Mouse (Mus musculus) layer of hippocampus, adult 18-20 months (tissue): ENCODE data around the gene Capn12. TPM values are rescaled to one million over a fixed set of nuclear protein-coding genes. Genes with fewer than 3 reads are reported as not detected.
"Not testable (repeated sequence)": the region's sequence is repeated elsewhere in the genome, so short reads cannot be mapped to it uniquely, and the experiment has no call there.

Experiments
- DNase-seq, 2 experiments: peaks; one replicate each; pipeline ENCODE4 v3.0.0; 2022; ENCODE audit warnings: low spot score in 2 of 2
- total RNA-seq, 2 experiments: library from RNA; stranded (reverse); gene quantifications; 2 replicates each; pipeline ENCODE4 v1.2.3; 2021

Gene Capn12
- total RNA-seq, 2 experiments from 2014 or later = 0.50 to 0.76 TPM

- no peak for DNase-seq
Observed at GRCm38 (mm10) chr7:28877155-28877554, 4.1 kb upstream of the Capn12 start.

GRCm38 (mm10) chr7:28877856-28878255 is 3.4 kb upstream of the Capn12 start:
- DNase-seq = no peak

- no peak for DNase-seq
Observed at GRCm38 (mm10) chr7:28879606-28880005, 1.6 kb upstream of the Capn12 start.

- no peak for DNase-seq
Observed at GRCm38 (mm10) chr7:28880554-28880953, 668 bp upstream of the Capn12 start.

GRCm38 (mm10) chr7:28883039-28883438 is 1.8 kb downstream of the Capn12 start:
- no peak for DNase-seq

GRCm38 (mm10) chr7:28883704-28884103 is 2.5 kb downstream of the Capn12 start:
- not testable (repeated sequence) for DNase-seq

GRCm38 (mm10) chr7:28886486-28886885 is 5.3 kb downstream of the Capn12 start:
- no peak for DNase-seq

GRCm38 (mm10) chr7:28888701-28889161 is 7.5 kb downstream of the Capn12 start:
- DNase-seq = no peak

- no peak for DNase-seq
Observed at GRCm38 (mm10) chr7:28892601-28893000, 11.4 kb downstream of the Capn12 start.

GRCm38 (mm10) chr7:28893643-28894265 is 12.5 kb downstream of the Capn12 start:
- DNase-seq = no peak

- DNase-seq = no peak
Observed at GRCm38 (mm10) chr7:28894942-28895341, 13.7 kb downstream of the Capn12 start.

GRCm38 (mm10) chr7:28897661-28898060 is 16.4 kb downstream of the Capn12 start:
- DNase-seq = no peak

GRCm38 (mm10) chr7:28899972-28900371 is 18.8 kb downstream of the Capn12 start:
- DNase-seq = no peak

- peak in 1 of 2 experiments; percentile 50 for DNase-seq
Observed at GRCm38 (mm10) chr7:28901311-28902125, 20.3 kb downstream of the Capn12 start.

GRCm38 (mm10) chr7:28902180-28902579 is 21.0 kb downstream of the Capn12 start:
- DNase-seq = no peak

GRCm38 (mm10) chr7:28902809-28903208 is 21.6 kb downstream of the Capn12 start:
- DNase-seq = peak; percentile 66 to 72

- peak; percentile 73 to 84 for DNase-seq
Observed at GRCm38 (mm10) chr7:28903778-28904177, 22.6 kb downstream of the Capn12 start.

- DNase-seq = no peak
Observed at GRCm38 (mm10) chr7:28907195-28907594, 26.0 kb downstream of the Capn12 start.

GRCm38 (mm10) chr7:28911632-28912031 is 30.4 kb downstream of the Capn12 start:
- DNase-seq = no peak

- no peak for DNase-seq
Observed at GRCm38 (mm10) chr7:28913171-28913570, 31.9 kb downstream of the Capn12 start.

GRCm38 (mm10) chr7:28916491-28916890 is 35.3 kb downstream of the Capn12 start:
- no peak for DNase-seq
